Mouse (Mus musculus) heart, embryonic 12.5 days (tissue): ENCODE measurements around the gene Cemip2. TPM values are rescaled to one million over a fixed set of nuclear protein-coding genes. Genes with fewer than 3 reads are reported as not detected.

ENCODE experiments used
- ATAC-seq: fragments of 200-750 bp; cut with Nextera tagmentation; 2 replicates; pipeline ENCODE4 v1.8.0; 2017; ENCODE audit warnings: moderate TSS enrichment, moderate library complexity; ENCODE audit not compliant: insufficient number of reproducible peaks, low FRiP score
- H3K27ac ChIP-seq: fragments of 300-500 bp; sonication (generic); 2 replicates; pipeline ENCODE4 v1.5.1; 2016; ENCODE audit warnings: mild to moderate bottlenecking, moderate library complexity; ENCODE audit not compliant: poor library complexity, severe bottlenecking
- H3K27me3 ChIP-seq: fragments of 300-500 bp; sonication (generic); replicated peaks from 2 replicates; pipeline ENCODE4 v1.6.1; 2016; ENCODE audit warnings: mild to moderate bottlenecking, moderate library complexity
- H3K36me3 ChIP-seq: fragments of 300-500 bp; sonication (generic); 2 replicates; pipeline ENCODE4 v1.6.1; 2016; ENCODE audit warnings: mild to moderate bottlenecking, moderate library complexity
- H3K4me1 ChIP-seq: fragments of 300-500 bp; sonication (generic); replicated peaks from 2 replicates; pipeline ENCODE4 v1.6.1; 2016; ENCODE audit warnings: mild to moderate bottlenecking
- H3K4me2 ChIP-seq: fragments of 300-500 bp; sonication (generic); 2 replicates; pipeline ENCODE4 v1.6.1; 2016; ENCODE audit warnings: mild to moderate bottlenecking, moderate library complexity
- H3K4me3 ChIP-seq: fragments of 300-500 bp; sonication (generic); 2 replicates; pipeline ENCODE4 v1.5.1; 2016; ENCODE audit warnings: mild to moderate bottlenecking
- H3K9ac ChIP-seq: fragments of 300-500 bp; sonication (generic); 2 replicates; pipeline ENCODE4 v1.6.1; 2016; ENCODE audit warnings: mild to moderate bottlenecking, moderate library complexity
- H3K9me3 ChIP-seq: fragments of 300-500 bp; sonication (generic); replicated peaks from 2 replicates; pipeline ENCODE4 v1.6.1; 2016; ENCODE audit warnings: mild to moderate bottlenecking, moderate library complexity
- WGBS: fragments of 180-500 bp; shearing (Covaris S2); methylation state at CpG from one replicate; pipeline ENCODE4 v1.1.7; 2016; 5-methylcytosine and 5-hydroxymethylcytosine counted together
- polyA plus RNA-seq: library from polyadenylated mRNA; unstranded; fragments of >200 nt; fragmentation: Nextera tagmentation; extraction: Ambion mirVana; gene quantifications from 2 replicates; pipeline ENCODE4 v1.2.1, GENCODE M21; 2016

Gene Cemip2
- polyA plus RNA-seq, 1 experiment from 2014 or later, result 116 TPM

- Histone ChIP-seq H3K4me2 (no peak overlapping the region), H3K9ac (no peak overlapping the region), H3K4me1 (peaks cover 8% of the 10 kb centered on the region), H3K9me3 (no peaks in the 10 kb centered on the region), H3K27me3 (no peaks in the 10 kb centered on the region), H3K36me3 (peaks cover 35% of the 10 kb centered on the region), H3K27ac (no peak overlapping the region), H3K4me3 (no peak overlapping the region)
- 81% methylated on average over 4 of the region's 4 CpGs for WGBS
- ATAC-seq, result no peak
These were observed 13.7 kb downstream of the Cemip2 start for GRCm38 (mm10) chr19:21791826-21792225.

- H3K4me2 ChIP-seq, result no peak overlapping the region
- 91% methylated on average over 26 of the region's 26 CpGs for WGBS
- H3K27ac ChIP-seq, result no peak overlapping the region
- no peak overlapping the region for H3K9ac ChIP-seq
- H3K9me3 ChIP-seq, result no peaks in the 10 kb centered on the region
- peaks cover 41% of the 10 kb centered on the region for H3K36me3 ChIP-seq
- no peak for ATAC-seq
- H3K4me1 ChIP-seq, result peaks cover 8% of the 10 kb centered on the region; the same call in 1 of the 2 replicates
- H3K4me3 ChIP-seq, result no peak overlapping the region
- H3K27me3 ChIP-seq, result no peaks in the 10 kb centered on the region
These were observed 14.5 kb downstream of the Cemip2 start for GRCm38 (mm10) chr19:21792587-21793175.

GRCm38 (mm10) chr19:21794569-21794968 is 16.4 kb downstream of the Cemip2 start:
- no peak overlapping the region for H3K9ac ChIP-seq
- 92% methylated on average over 3 of the region's 3 CpGs for WGBS
- H3K4me2 ChIP-seq, result no peak overlapping the region
- H3K9me3 ChIP-seq, result no peaks in the 10 kb centered on the region
- H3K36me3 ChIP-seq, result peaks cover 57% of the 10 kb centered on the region
- no peak overlapping the region for H3K4me3 ChIP-seq
- H3K27ac ChIP-seq, result no peak overlapping the region
- ATAC-seq, result no peak
- H3K4me1 ChIP-seq, result peaks cover 19% of the 10 kb centered on the region
- no peaks in the 10 kb centered on the region for H3K27me3 ChIP-seq

GRCm38 (mm10) chr19:21796333-21796732 is 18.2 kb downstream of the Cemip2 start:
- Histone ChIP-seq H3K4me3 (no peak overlapping the region), H3K4me2 (no peak overlapping the region), H3K9me3 (no peaks in the 10 kb centered on the region), H3K36me3 (peaks cover 72% of the 10 kb centered on the region), H3K4me1 (peaks cover 24% of the 10 kb centered on the region), H3K9ac (no peak overlapping the region), H3K27me3 (no peaks in the 10 kb centered on the region), H3K27ac (no peak overlapping the region)
- WGBS, result 81% methylated on average over 5 of the region's 5 CpGs
- ATAC-seq, result no peak

GRCm38 (mm10) chr19:21798700-21799099 is 20.6 kb downstream of the Cemip2 start:
- Histone ChIP-seq H3K9me3 (no peaks in the 10 kb centered on the region), H3K4me2 (no peak overlapping the region), H3K27me3 (no peaks in the 10 kb centered on the region), H3K9ac (no peak overlapping the region), H3K27ac (no peak overlapping the region), H3K36me3 (peaks cover 83% of the 10 kb centered on the region), H3K4me1 (peaks cover 24% of the 10 kb centered on the region), H3K4me3 (no peak overlapping the region)
- no peak for ATAC-seq
- 57% methylated on average over 3 of the region's 3 CpGs for WGBS

GRCm38 (mm10) chr19:21799410-21800373 is 21.6 kb downstream of the Cemip2 start:
- Histone ChIP-seq H3K9me3 (no peaks in the 10 kb centered on the region; the same call in 1 of the 2 replicates), H3K27ac (peak overlapping the region; percentile 13), H3K36me3 (peaks cover 84% of the 10 kb centered on the region), H3K4me3 (no peak overlapping the region), H3K4me2 (no peak overlapping the region), H3K4me1 (peaks cover 29% of the 10 kb centered on the region), H3K9ac (no peak overlapping the region; the same call in 1 of the 2 replicates), H3K27me3 (no peaks in the 10 kb centered on the region)
- ATAC-seq, result peak; percentile 41; the same call in 1 of the 2 replicates
- 54% methylated on average over 13 of the region's 13 CpGs for WGBS

GRCm38 (mm10) chr19:21804488-21804887 is 26.3 kb downstream of the Cemip2 start:
- peaks cover 11% of the 10 kb centered on the region for H3K4me1 ChIP-seq
- no peak for ATAC-seq
- H3K36me3 ChIP-seq, result peaks cover 90% of the 10 kb centered on the region
- no peak overlapping the region for H3K4me3 ChIP-seq
- H3K27ac ChIP-seq, result no peak overlapping the region
- H3K4me2 ChIP-seq, result no peak overlapping the region
- no peaks in the 10 kb centered on the region; the same call in 1 of the 2 replicates for H3K9me3 ChIP-seq
- 80% methylated on average over 8 of the region's 8 CpGs for WGBS
- no peak overlapping the region for H3K9ac ChIP-seq
- no peaks in the 10 kb centered on the region for H3K27me3 ChIP-seq

- Histone ChIP-seq H3K9me3 (no peaks in the 10 kb centered on the region; the same call in 1 of the 2 replicates), H3K27me3 (no peaks in the 10 kb centered on the region), H3K27ac (no peak overlapping the region), H3K4me2 (no peak overlapping the region), H3K4me1 (peaks cover 5% of the 10 kb centered on the region; the same call in 1 of the 2 replicates), H3K36me3 (peaks cover 91% of the 10 kb centered on the region), H3K9ac (no peak overlapping the region), H3K4me3 (no peak overlapping the region)
- WGBS, result 66% methylated on average over 3 of the region's 3 CpGs
- no peak for ATAC-seq
These were observed 27.2 kb downstream of the Cemip2 start for GRCm38 (mm10) chr19:21805305-21805704.

- Histone ChIP-seq H3K36me3 (peaks cover 92% of the 10 kb centered on the region), H3K9ac (no peak overlapping the region), H3K4me3 (no peak overlapping the region), H3K4me1 (no peaks in the 10 kb centered on the region), H3K27ac (no peak overlapping the region), H3K9me3 (no peaks in the 10 kb centered on the region), H3K4me2 (no peak overlapping the region), H3K27me3 (no peaks in the 10 kb centered on the region)
- ATAC-seq, result no peak
- WGBS, result 90% methylated on average over 5 of the region's 5 CpGs
These were observed 32.0 kb downstream of the Cemip2 start for GRCm38 (mm10) chr19:21810135-21810534.

GRCm38 (mm10) chr19:21813560-21813959 is 35.4 kb downstream of the Cemip2 start:
- no peak for ATAC-seq
- 85% methylated on average over 13 of the region's 13 CpGs for WGBS
- H3K27me3 ChIP-seq, result no peaks in the 10 kb centered on the region

GRCm38 (mm10) chr19:21814433-21815020 is 36.4 kb downstream of the Cemip2 start:
- H3K4me1 ChIP-seq, result peaks cover 6% of the 10 kb centered on the region
- H3K36me3 ChIP-seq, result peaks cover 86% of the 10 kb centered on the region
- no peak overlapping the region for H3K4me2 ChIP-seq
- no peak overlapping the region for H3K9ac ChIP-seq
- ATAC-seq, result no peak
- no peak overlapping the region for H3K27ac ChIP-seq
- H3K4me3 ChIP-seq, result no peak overlapping the region
- WGBS, result 78% methylated on average over 8 of the region's 8 CpGs
- H3K9me3 ChIP-seq, result no peaks in the 10 kb centered on the region
- H3K27me3 ChIP-seq, result no peaks in the 10 kb centered on the region

More at GRCm38 (mm10) chr19:21813560-21813959, 35.4 kb downstream of the Cemip2 start:
- H3K36me3 ChIP-seq, result peaks cover 90% of the 10 kb centered on the region
- no peak overlapping the region for H3K4me2 ChIP-seq
- no peak overlapping the region for H3K4me3 ChIP-seq
- no peaks in the 10 kb centered on the region for H3K9me3 ChIP-seq
- no peak overlapping the region for H3K27ac ChIP-seq
- H3K4me1 ChIP-seq, result no peaks in the 10 kb centered on the region
- H3K9ac ChIP-seq, result no peak overlapping the region
